Mouse (Mus musculus): ENCODE data around the gene Limd2. TPM values are rescaled to one million over a fixed set of nuclear protein-coding genes. Genes with fewer than 3 reads are reported as not detected.

Gene Limd2
- total and polyA plus RNA-seq, 2 experiments from 2014 or later: 8.2 to 40.4 TPM

- TF ChIP-seq EP300 (IDR thresholded peaks at IDR 0.05; ENCODE audit: low read depth) (no peak), CTCF (IDR thresholded peaks at IDR 0.05; ENCODE audit: low read depth) (no peak)
- WGBS: 77% methylated on average over 1 of the region's 1 CpGs
Observed at GRCm38 (mm10) chr11:106156257-106156656, 4.4 kb downstream of the Limd2 start.

GRCm38 (mm10) chr11:106155761-106156160 lies 4.9 kb downstream of the Limd2 start:
- Histone ChIP-seq H3K9me3 (replicated peaks; ENCODE audit: control insufficient read depth, low read length) (no peaks in the 10 kb centered on the region), H3K4me1 (ENCODE audit: control insufficient read depth, insufficient read depth) (no peaks in the 10 kb centered on the region), H3K9ac (replicated peaks; ENCODE audit: low read depth, low read length) (no peak overlapping the region), H3K27me3 (ENCODE audit: control insufficient read depth, insufficient read depth, low read length) (no peaks in the 10 kb centered on the region), H3K4me3 (ENCODE audit: low read depth, low read length) (no peak overlapping the region), H3K4me2 (ENCODE audit: low read depth, low read length) (no peak overlapping the region), H3K27ac (ENCODE audit: low read depth) (no peak overlapping the region), H3K36me3 (replicated peaks; ENCODE audit: control insufficient read depth, insufficient read depth, low read length) (peaks cover 59% of the 10 kb centered on the region)
- TF ChIP-seq CTCF (IDR thresholded peaks at IDR 0.05; ENCODE audit: low read depth) (no peak), EP300 (IDR thresholded peaks at IDR 0.05; ENCODE audit: low read depth) (no peak)
- no peak for ATAC-seq (ENCODE audit: insufficient read depth, low read depth)
- WGBS: 55% methylated on average over 3 of the region's 3 CpGs
- DNase-seq (ENCODE audit: low spot score): no peak

More at GRCm38 (mm10) chr11:106156257-106156656, 4.4 kb downstream of the Limd2 start:
- Histone ChIP-seq H3K27me3 (ENCODE audit: control insufficient read depth, insufficient read depth, low read length) (no peaks in the 10 kb centered on the region), H3K4me1 (ENCODE audit: control insufficient read depth, insufficient read depth) (no peaks in the 10 kb centered on the region), H3K4me3 (ENCODE audit: low read depth, low read length) (no peak overlapping the region), H3K4me2 (ENCODE audit: low read depth, low read length) (no peak overlapping the region), H3K9ac (replicated peaks; ENCODE audit: low read depth, low read length) (no peak overlapping the region), H3K9me3 (replicated peaks; ENCODE audit: control insufficient read depth, low read length) (no peaks in the 10 kb centered on the region), H3K36me3 (replicated peaks; ENCODE audit: control insufficient read depth, insufficient read depth, low read length) (peaks cover 54% of the 10 kb centered on the region), H3K27ac (ENCODE audit: low read depth) (no peak overlapping the region)
- no peak for DNase-seq (ENCODE audit: low spot score)
- no peak for ATAC-seq (ENCODE audit: insufficient read depth, low read depth)

GRCm38 (mm10) chr11:106154770-106155169 lies 5.9 kb downstream of the Limd2 start:
- no peaks in the 10 kb centered on the region for H3K9me3 ChIP-seq (replicated peaks; ENCODE audit: control insufficient read depth, low read length)
- TF ChIP-seq CTCF (IDR thresholded peaks at IDR 0.05; ENCODE audit: low read depth) (no peak), EP300 (IDR thresholded peaks at IDR 0.05; ENCODE audit: low read depth) (no peak)
- no peak overlapping the region for H3K4me2 ChIP-seq (ENCODE audit: low read depth, low read length)
- ATAC-seq (ENCODE audit: insufficient read depth, low read depth) (no peak), DNase-seq (ENCODE audit: low spot score) (no peak)
- H3K36me3 ChIP-seq (replicated peaks; ENCODE audit: control insufficient read depth, insufficient read depth, low read length): peaks cover 68% of the 10 kb centered on the region
- H3K27ac ChIP-seq (ENCODE audit: low read depth): no peak overlapping the region
- H3K9ac ChIP-seq (replicated peaks; ENCODE audit: low read depth, low read length): no peak overlapping the region
- no peak overlapping the region for H3K4me3 ChIP-seq (ENCODE audit: low read depth, low read length)
- H3K4me1 ChIP-seq (ENCODE audit: control insufficient read depth, insufficient read depth): no peaks in the 10 kb centered on the region
- 61% methylated on average over 2 of the region's 2 CpGs for WGBS
- H3K27me3 ChIP-seq (ENCODE audit: control insufficient read depth, insufficient read depth, low read length): no peaks in the 10 kb centered on the region

GRCm38 (mm10) chr11:106154091-106154490 lies 6.6 kb downstream of the Limd2 start:
- TF ChIP-seq CTCF (IDR thresholded peaks at IDR 0.05; ENCODE audit: low read depth) (no peak), EP300 (IDR thresholded peaks at IDR 0.05; ENCODE audit: low read depth) (no peak)
- WGBS: 80% methylated on average over 5 of the region's 5 CpGs
- peaks cover 75% of the 10 kb centered on the region for H3K36me3 ChIP-seq (replicated peaks; ENCODE audit: control insufficient read depth, insufficient read depth, low read length)

GRCm38 (mm10) chr11:106152132-106152531 lies 8.5 kb downstream of the Limd2 start:
- no peak for ATAC-seq (ENCODE audit: insufficient read depth, low read depth)
- Histone ChIP-seq H3K36me3 (replicated peaks; ENCODE audit: control insufficient read depth, insufficient read depth, low read length) (peaks cover 94% of the 10 kb centered on the region), H3K27me3 (ENCODE audit: control insufficient read depth, insufficient read depth, low read length) (no peaks in the 10 kb centered on the region), H3K27ac (ENCODE audit: low read depth) (no peak overlapping the region), H3K4me3 (ENCODE audit: low read depth, low read length) (no peak overlapping the region), H3K9ac (replicated peaks; ENCODE audit: low read depth, low read length) (no peak overlapping the region), H3K9me3 (replicated peaks; ENCODE audit: control insufficient read depth, low read length) (no peaks in the 10 kb centered on the region), H3K4me2 (ENCODE audit: low read depth, low read length) (no peak overlapping the region), H3K4me1 (ENCODE audit: control insufficient read depth, insufficient read depth) (no peaks in the 10 kb centered on the region)
- DNase-seq (ENCODE audit: low spot score): no peak
- WGBS: 78% methylated on average over 8 of the region's 8 CpGs
- TF ChIP-seq CTCF (IDR thresholded peaks at IDR 0.05; ENCODE audit: low read depth) (no peak), EP300 (IDR thresholded peaks at IDR 0.05; ENCODE audit: low read depth) (no peak)

More at GRCm38 (mm10) chr11:106154091-106154490, 6.6 kb downstream of the Limd2 start:
- no peak overlapping the region for H3K9ac ChIP-seq (replicated peaks; ENCODE audit: low read depth, low read length)
- no peak overlapping the region for H3K4me2 ChIP-seq (ENCODE audit: low read depth, low read length)
- no peaks in the 10 kb centered on the region for H3K27me3 ChIP-seq (ENCODE audit: control insufficient read depth, insufficient read depth, low read length)
- H3K4me3 ChIP-seq (ENCODE audit: low read depth, low read length): no peak overlapping the region
- ATAC-seq (ENCODE audit: insufficient read depth, low read depth) (no peak), DNase-seq (ENCODE audit: low spot score) (no peak)
- no peaks in the 10 kb centered on the region for H3K4me1 ChIP-seq (ENCODE audit: control insufficient read depth, insufficient read depth)
- no peak overlapping the region for H3K27ac ChIP-seq (ENCODE audit: low read depth)
- no peaks in the 10 kb centered on the region for H3K9me3 ChIP-seq (replicated peaks; ENCODE audit: control insufficient read depth, low read length)

GRCm38 (mm10) chr11:106151219-106151618 lies 9.4 kb downstream of the Limd2 start:
- Histone ChIP-seq H3K27ac (ENCODE audit: low read depth) (no peak overlapping the region), H3K36me3 (replicated peaks; ENCODE audit: control insufficient read depth, insufficient read depth, low read length) (peaks cover 90% of the 10 kb centered on the region), H3K9ac (replicated peaks; ENCODE audit: low read depth, low read length) (no peak overlapping the region), H3K27me3 (ENCODE audit: control insufficient read depth, insufficient read depth, low read length) (no peaks in the 10 kb centered on the region), H3K9me3 (replicated peaks; ENCODE audit: control insufficient read depth, low read length) (no peaks in the 10 kb centered on the region), H3K4me2 (ENCODE audit: low read depth, low read length) (no peak overlapping the region), H3K4me3 (ENCODE audit: low read depth, low read length) (no peak overlapping the region), H3K4me1 (ENCODE audit: control insufficient read depth, insufficient read depth) (no peaks in the 10 kb centered on the region)
- no peak for TF ChIP-seq CTCF (IDR thresholded peaks at IDR 0.05; ENCODE audit: low read depth)
- DNase-seq (ENCODE audit: low spot score): no peak
- no peak for ATAC-seq (ENCODE audit: insufficient read depth, low read depth)
- WGBS: 79% methylated on average over 3 of the region's 3 CpGs
